Mouse (Mus musculus) lung, adult 2 months (tissue): ENCODE results near the gene Parp14.

Experiments used
- CTCF ChIP-seq: fragments of 200-500 bp; IDR thresholded peaks from 2 replicates; pipeline ENCODE4 v1.5.1; 2011; ENCODE audit warnings: mild to moderate bottlenecking, low read length, control low read depth; ENCODE audit not compliant: insufficient read depth
- POLR2A ChIP-seq: fragments of 200-500 bp; IDR thresholded peaks from 2 replicates; pipeline ENCODE4 v1.6.1; 2011; ENCODE audit warnings: low read depth, mild to moderate bottlenecking, control low read depth, low read length, borderline replicate concordance; ENCODE audit errors: extremely low read depth

GRCm38 (mm10) chr16:35787163-35787562, 84.2 kb downstream of the Parp14 start:
- TF ChIP-seq CTCF (no peak), POLR2A (no peak)
